Mouse (Mus musculus) MEL (cell line): ENCODE results near the gene Gins1. TPM values are rescaled to one million over a fixed set of nuclear protein-coding genes. Genes with fewer than 3 reads are reported as not detected.

Experiments used
- DNase-seq: peaks from one replicate; pipeline ENCODE4 v3.0.0; 2011; ENCODE audit warnings: low read depth, low spot score
- H3K27ac ChIP-seq: 2 replicates; pipeline ENCODE4 v1.5.1; 2012; ENCODE audit warnings: low read depth, mild to moderate bottlenecking, control low read depth, low read length, moderate library complexity; ENCODE audit not compliant: control insufficient read depth
- H3K27me3 ChIP-seq, 2 experiments: fragments of 150-350 bp in 1 of 2; sonication (generic) in 1 of 2; 2 replicates each; pipeline ENCODE4 v1.6.1; 2012; ENCODE audit warnings: low read length in 2 of 2, mild to moderate bottlenecking in 2 of 2, improper control_type of control experiment in 1 of 2, moderate library complexity in 1 of 2; ENCODE audit not compliant: insufficient read depth in 2 of 2, control insufficient read depth in 1 of 2
- H3K36me3 ChIP-seq, 2 experiments: 2 replicates each; pipeline ENCODE4 v1.6.1; 2012 to 2014; ENCODE audit warnings: low read length in 2 of 2, improper control_type of control experiment in 1 of 2, inconsistent platforms in 1 of 2, mild to moderate bottlenecking in 1 of 2; ENCODE audit not compliant: insufficient read depth in 2 of 2, control insufficient read depth in 1 of 2
- H3K4me1 ChIP-seq, 2 experiments: fragments of 150-350 bp in 1 of 2; sonication (generic) in 1 of 2; 2 replicates each; pipeline ENCODE4 v1.6.1; 2012; ENCODE audit warnings: low read length in 2 of 2, improper control_type of control experiment in 1 of 2, mild to moderate bottlenecking in 1 of 2; ENCODE audit not compliant: insufficient read depth in 2 of 2, control insufficient read depth in 1 of 2
- H3K4me3 ChIP-seq, 2 experiments: fragments of 150-350 bp in 1 of 2; sonication (generic) in 1 of 2; 2 replicates each; pipeline ENCODE4 v1.5.1; 2012; ENCODE audit warnings: low read depth in 2 of 2, low read length in 2 of 2, mild to moderate bottlenecking in 2 of 2, moderate library complexity in 2 of 2, control low read depth in 1 of 2, improper control_type of control experiment in 1 of 2; ENCODE audit not compliant: control insufficient read depth in 1 of 2, insufficient read depth in 1 of 2
- H3K79me2 ChIP-seq: 2 replicates; pipeline ENCODE4 v1.6.1; 2012; ENCODE audit warnings: mild to moderate bottlenecking, low read length, moderate library complexity; ENCODE audit not compliant: control insufficient read depth, poor library complexity, insufficient read depth
- H3K9ac ChIP-seq: 2 replicates; pipeline ENCODE4 v1.6.1; 2012; ENCODE audit warnings: low read depth, mild to moderate bottlenecking, control low read depth, low read length, moderate library complexity; ENCODE audit not compliant: control insufficient read depth, poor library complexity, severe bottlenecking
- H3K9me3 ChIP-seq: fragments of 150-350 bp; sonication (generic); replicated peaks from 2 replicates; pipeline ENCODE4 v1.6.1; 2012; ENCODE audit warnings: mild to moderate bottlenecking, low read length, improper control_type of control experiment, moderate library complexity; ENCODE audit not compliant: insufficient read depth
- CTCF ChIP-seq, 3 experiments: IDR thresholded peaks in 2 of 3; conservative IDR thresholded peaks in 1 of 3; 2 replicates each; pipeline ENCODE4 v1.5.1; 2011 to 2012; ENCODE audit warnings: low read length in 3 of 3, low read depth in 2 of 3, mild to moderate bottlenecking in 2 of 3, improper control_type of control experiment in 1 of 3, inconsistent platforms in 1 of 3, mixed read lengths in 1 of 3, moderate library complexity in 1 of 3; ENCODE audit not compliant: control insufficient read depth in 1 of 3, insufficient read depth in 1 of 3, poor library complexity in 1 of 3, severe bottlenecking in 1 of 3
- E2F4 ChIP-seq: IDR thresholded peaks from 2 replicates; pipeline ENCODE4 v1.6.1; 2011; ENCODE audit warnings: low read depth, low read length, improper control_type of control experiment, borderline replicate concordance
- EP300 ChIP-seq, 2 experiments: IDR thresholded peaks; 2 replicates each; pipeline ENCODE4 v1.6.1; 2011; ENCODE audit warnings: improper control_type of control experiment in 2 of 2, low read length in 2 of 2, low read depth in 1 of 2, mild to moderate bottlenecking in 1 of 2
- GABPA ChIP-seq: IDR thresholded peaks from 2 replicates; pipeline ENCODE4 v1.6.1; 2012; ENCODE audit warnings: low read depth, mild to moderate bottlenecking, inconsistent platforms, low read length, improper control_type of control experiment, moderate library complexity
- GATA1 ChIP-seq: IDR thresholded peaks from 2 replicates; pipeline ENCODE4 v1.6.1; 2011; ENCODE audit warnings: low read depth, low read length, improper control_type of control experiment
- HCFC1 ChIP-seq: IDR thresholded peaks from 2 replicates; pipeline ENCODE4 v1.6.1; 2012; ENCODE audit warnings: low read depth, mild to moderate bottlenecking, inconsistent platforms, low read length, improper control_type of control experiment, moderate library complexity
- MAFK ChIP-seq: IDR thresholded peaks from 2 replicates; pipeline ENCODE4 v1.6.1; 2011; ENCODE audit warnings: low read depth, mild to moderate bottlenecking, low read length, improper control_type of control experiment, borderline replicate concordance
- MAX ChIP-seq: IDR thresholded peaks from 2 replicates; pipeline ENCODE4 v1.6.1; 2011; ENCODE audit warnings: low read length, improper control_type of control experiment
- MXI1 ChIP-seq: IDR thresholded peaks from 2 replicates; pipeline ENCODE4 v1.6.1; 2011; ENCODE audit warnings: mild to moderate bottlenecking, low read depth, low read length, improper control_type of control experiment
- MYB ChIP-seq: IDR thresholded peaks from 2 replicates; pipeline ENCODE4 v1.6.1; 2011; ENCODE audit warnings: mild to moderate bottlenecking, low read depth, low read length, improper control_type of control experiment
- NRF1 ChIP-seq: IDR thresholded peaks from 2 replicates; pipeline ENCODE4 v1.6.1; 2014; ENCODE audit warnings: low read depth, mild to moderate bottlenecking, inconsistent platforms, low read length, improper control_type of control experiment, moderate library complexity; ENCODE audit not compliant: poor library complexity, insufficient read depth, severe bottlenecking
- SIN3A ChIP-seq: IDR thresholded peaks from 2 replicates; pipeline ENCODE4 v1.6.1; 2012; ENCODE audit warnings: low read length, improper control_type of control experiment, inconsistent platforms
- SMC3 ChIP-seq: IDR thresholded peaks from 2 replicates; pipeline ENCODE4 v1.6.1; 2011; ENCODE audit warnings: low read depth, low read length, improper control_type of control experiment
- TAL1 ChIP-seq: IDR thresholded peaks from 2 replicates; pipeline ENCODE4 v1.6.1; 2012; ENCODE audit warnings: mild to moderate bottlenecking, inconsistent platforms, low read length, moderate library complexity, mixed read lengths
- TBP ChIP-seq: IDR thresholded peaks from 2 replicates; pipeline ENCODE4 v1.8.0; 2011; ENCODE audit warnings: low read depth, low read length, improper control_type of control experiment
- UBTF ChIP-seq: IDR thresholded peaks from 2 replicates; pipeline ENCODE4 v1.6.1; 2012; ENCODE audit warnings: low read depth, mild to moderate bottlenecking, inconsistent platforms, low read length, improper control_type of control experiment, moderate library complexity, borderline replicate concordance; ENCODE audit not compliant: insufficient read depth
- ZKSCAN1 ChIP-seq: IDR thresholded peaks from 2 replicates; pipeline ENCODE4 v1.6.1; 2012; ENCODE audit warnings: low read depth, mild to moderate bottlenecking, inconsistent platforms, low read length, improper control_type of control experiment, moderate library complexity
- ZMIZ1 ChIP-seq: IDR thresholded peaks from 2 replicates; pipeline ENCODE4 v1.6.1; 2012; ENCODE audit warnings: low read depth, mild to moderate bottlenecking, inconsistent platforms, low read length, improper control_type of control experiment, moderate library complexity
- polyA plus RNA-seq, 2 experiments: library from polyadenylated mRNA; stranded (reverse) in 1 of 2; unstranded in 1 of 2; fragments of >175 nt in 1 of 2; fragments of >200 nt in 1 of 2; gene quantifications; 2 replicates each; pipeline versions ENCODE4 v1.2.1 to v1.2.4; 2012; ENCODE audit warnings: low replicate concordance in 2 of 2, low read depth in 1 of 2; ENCODE audit not compliant: insufficient read length in 2 of 2, insufficient read depth in 1 of 2, missing spikeins in 1 of 2
- total RNA-seq: library from RNA; depleted of rRNA; stranded (reverse); fragments of 300-350 nt; gene quantifications from 2 replicates; pipeline ENCODE4 v1.2.3, GENCODE M21; 2012

The Gins1 gene
- total and polyA plus RNA-seq, 3 experiments, result 64.8 to 68.7 TPM; not detected in 1

DNA sequence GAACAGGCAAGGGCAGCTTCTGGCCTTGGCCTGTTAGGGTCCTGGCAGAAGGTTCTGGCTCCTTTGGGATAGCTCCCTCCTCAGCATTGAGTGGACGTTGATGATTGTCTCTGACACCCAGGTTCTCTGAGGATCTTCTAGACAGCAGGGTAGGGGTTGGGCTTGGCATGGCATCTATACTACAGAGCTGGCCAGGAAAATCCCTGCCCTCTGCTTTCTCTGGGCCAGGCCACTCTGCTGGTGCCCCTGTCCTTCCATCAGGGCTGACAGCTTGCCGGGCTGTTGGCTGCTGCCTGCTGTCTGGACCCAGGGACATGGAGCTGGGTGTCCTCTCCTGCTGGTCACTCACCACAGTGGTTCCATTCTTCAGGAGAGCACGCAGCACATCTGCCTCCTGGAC, 44.5 kb downstream of the Gins1 start:
- Histone ChIP-seq H3K27ac (no peak overlapping the region), H3K4me1 (no peaks in the 10 kb centered on the region), H3K9ac (no peak overlapping the region), H3K9me3 (no peaks in the 10 kb centered on the region), H3K27me3 (no peaks in the 10 kb centered on the region), H3K36me3 (no peaks in the 10 kb centered on the region; a peak in 2 of 4 replicates), H3K4me3 (no peak overlapping the region), H3K79me2 (no peaks in the 10 kb centered on the region)
- TF ChIP-seq ZKSCAN1, result no peak
- TF ChIP-seq CTCF (IDR thresholded peaks at IDR 0.05 in 2 of 3, conservative IDR thresholded peaks at IDR 0.05 in 1 of 3; ENCODE audit: control insufficient read depth in 1 of 3, insufficient read depth in 1 of 3, low read depth in 2 of 3, low read length in 3 of 3, poor library complexity in 1 of 3, severe bottlenecking in 1 of 3), result no peak
- TF ChIP-seq MXI1, result no peak
- no peak for TF ChIP-seq MAFK
- TF ChIP-seq SIN3A, result no peak
- TF ChIP-seq GATA1, result no peak
- no peak for TF ChIP-seq GABPA
- no peak for TF ChIP-seq HCFC1
- no peak for TF ChIP-seq TBP
- TF ChIP-seq EP300 (IDR thresholded peaks at IDR 0.05; ENCODE audit: low read depth in 1 of 2, low read length in 2 of 2), result no peak
- no peak for TF ChIP-seq ZMIZ1
- TF ChIP-seq UBTF, result no peak
- no peak for TF ChIP-seq NRF1
- no peak for TF ChIP-seq MAX
- TF ChIP-seq SMC3, result no peak
- no peak for TF ChIP-seq E2F4
- TF ChIP-seq MYB, result no peak
- DNase-seq, result no peak

DNA sequence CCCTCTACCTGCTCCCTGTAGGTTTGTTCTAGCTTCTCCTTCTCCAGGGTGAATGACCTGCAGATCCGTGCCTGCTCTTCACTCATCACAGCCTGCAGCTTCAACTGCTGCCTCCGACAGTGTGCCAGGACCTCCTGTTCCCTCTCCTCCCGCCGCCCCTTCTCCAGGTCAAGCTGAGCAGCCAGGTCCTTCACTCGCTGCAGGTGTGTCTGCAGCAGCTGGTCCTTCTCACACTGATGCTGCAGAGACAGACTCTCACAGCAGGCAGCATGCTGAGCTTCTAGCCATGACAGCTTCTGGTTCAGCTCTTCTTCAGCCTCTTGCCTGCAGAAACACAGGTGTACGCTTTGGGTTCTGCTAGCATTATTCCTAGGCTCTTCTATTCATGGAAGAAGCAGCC, 44.9 kb downstream of the Gins1 start:
- no peaks in the 10 kb centered on the region; a peak in 2 of 4 replicates for H3K36me3 ChIP-seq
- DNase-seq, result no peak
- TF ChIP-seq TAL1, result no peak
- H3K9me3 ChIP-seq, result no peaks in the 10 kb centered on the region
- no peak overlapping the region for H3K9ac ChIP-seq
- no peak overlapping the region for H3K27ac ChIP-seq
- no peaks in the 10 kb centered on the region for H3K27me3 ChIP-seq
- H3K4me3 ChIP-seq, result no peak overlapping the region
- no peaks in the 10 kb centered on the region for H3K4me1 ChIP-seq
- H3K79me2 ChIP-seq, result no peaks in the 10 kb centered on the region
